Mouse (Mus musculus): ENCODE measurements at regions not wholly inside any gene's neighbourhood (a gene's known extent, or its start where the extent isn't known, plus 50 kb on each side); places are given as distances from the start of the nearest gene placed in this dataset.

DNA sequence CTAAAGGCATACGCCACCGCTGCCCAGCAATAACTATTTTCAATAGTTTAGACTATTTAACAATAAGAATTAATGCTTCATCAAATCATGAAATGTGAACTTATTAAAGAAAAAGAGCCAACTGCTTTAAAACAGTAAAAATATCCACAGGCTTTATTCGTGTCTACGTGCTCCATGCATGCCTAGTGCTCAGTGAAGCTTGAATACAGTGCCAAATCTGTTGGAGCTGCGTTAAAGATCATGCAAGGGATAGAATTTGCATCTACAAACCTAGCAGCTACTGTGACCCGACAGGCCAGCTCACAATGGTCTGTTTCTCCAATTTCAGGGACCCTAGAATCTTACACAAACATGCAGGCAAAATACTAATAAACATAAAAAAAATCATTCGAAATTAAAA, 1147.3 kb upstream of the Flrt2 start:
- Histone ChIP-seq H3K4me2 (no peak overlapping the region), H3K36me3 (ENCODE audit: poor library complexity, severe bottlenecking) (no peaks in the 10 kb centered on the region), H3K27me3 (no peaks in the 10 kb centered on the region), H3K9ac (no peak overlapping the region), H3K27ac (no peak overlapping the region), H3K4me1 (no peaks in the 10 kb centered on the region), H3K9me3 (replicated peaks) (no peaks in the 10 kb centered on the region), H3K4me3 (no peak overlapping the region)
- ATAC-seq: no peak
- WGBS: 68% methylated on average over 7 of the region's 7 CpGs

DNA sequence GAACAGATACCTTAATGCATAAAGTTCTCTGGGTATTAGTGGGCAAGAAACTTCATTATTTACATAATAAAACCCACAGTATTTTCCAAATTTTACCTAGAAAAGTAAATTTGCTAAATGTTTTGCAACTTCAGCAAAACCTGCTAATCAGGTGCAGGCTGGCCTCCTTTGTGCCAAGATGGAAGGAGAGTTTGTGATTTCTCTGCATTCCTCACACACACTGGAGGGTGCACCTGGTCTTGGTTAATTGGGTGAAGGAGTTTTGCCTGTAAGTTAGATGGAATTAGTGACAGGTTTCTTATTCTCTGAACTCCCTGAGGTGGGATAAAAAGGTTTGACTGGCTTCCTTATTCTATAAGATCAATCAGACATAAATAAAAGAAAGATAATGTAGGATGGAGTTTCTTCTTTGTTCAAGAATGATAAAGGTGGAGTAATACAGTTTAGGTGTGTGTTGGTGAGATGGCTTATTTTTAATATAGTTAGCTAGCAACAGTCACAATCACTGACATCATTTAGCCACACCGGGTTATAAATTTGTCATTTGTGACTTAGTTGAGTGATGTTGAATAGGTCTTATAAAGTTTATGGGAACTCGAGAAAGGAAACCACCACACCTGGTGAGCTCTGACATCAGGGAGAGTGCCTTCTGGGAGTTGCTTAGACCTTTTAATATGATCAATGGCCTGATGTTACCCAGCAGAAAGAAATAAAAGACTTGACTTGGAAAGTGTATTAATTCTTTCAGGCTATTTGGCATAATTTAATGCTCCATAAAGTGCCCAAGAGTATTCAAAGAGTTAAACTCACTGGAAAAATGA, 1131.4 kb upstream of the Flrt2 start:
- Histone ChIP-seq H3K4me2 (no peak overlapping the region), H3K36me3 (ENCODE audit: poor library complexity, severe bottlenecking) (no peaks in the 10 kb centered on the region)
- 89% methylated on average over 2 of the region's 2 CpGs for WGBS

GRCm38 (mm10) chr12:94574981-94575380, 1117.0 kb upstream of the Flrt2 start:
- no peak for ATAC-seq
- Histone ChIP-seq H3K4me3 (no peak overlapping the region), H3K9ac (no peak overlapping the region), H3K4me2 (no peak overlapping the region), H3K27me3 (no peaks in the 10 kb centered on the region), H3K27ac (no peak overlapping the region), H3K9me3 (replicated peaks) (no peaks in the 10 kb centered on the region), H3K36me3 (ENCODE audit: poor library complexity, severe bottlenecking) (no peaks in the 10 kb centered on the region), H3K4me1 (no peaks in the 10 kb centered on the region)
- WGBS: 97% methylated on average over 2 of the region's 2 CpGs

More for the DNA sequence above, 1131.4 kb upstream of the Flrt2 start:
- H3K4me3 ChIP-seq: no peak overlapping the region
- H3K27me3 ChIP-seq: no peaks in the 10 kb centered on the region
- H3K27ac ChIP-seq: no peak overlapping the region
- H3K9me3 ChIP-seq (replicated peaks): no peaks in the 10 kb centered on the region
- H3K4me1 ChIP-seq: no peaks in the 10 kb centered on the region
- ATAC-seq: no peak
- no peak overlapping the region for H3K9ac ChIP-seq

- no peak overlapping the region for H3K27ac ChIP-seq
- H3K4me3 ChIP-seq: no peak overlapping the region
- no peaks in the 10 kb centered on the region for H3K27me3 ChIP-seq
- peak; percentile 55; the same call in 1 of the 2 replicates for ATAC-seq
- H3K36me3 ChIP-seq (ENCODE audit: poor library complexity, severe bottlenecking): no peaks in the 10 kb centered on the region
- H3K4me1 ChIP-seq: no peaks in the 10 kb centered on the region
- 25% methylated on average over 4 of the region's 4 CpGs for WGBS
- H3K4me2 ChIP-seq: no peak overlapping the region
- no peak overlapping the region for H3K9ac ChIP-seq
- H3K9me3 ChIP-seq (replicated peaks): no peaks in the 10 kb centered on the region
These were observed 1111.7 kb upstream of the Flrt2 start for GRCm38 (mm10) chr12:94580345-94580744.

DNA sequence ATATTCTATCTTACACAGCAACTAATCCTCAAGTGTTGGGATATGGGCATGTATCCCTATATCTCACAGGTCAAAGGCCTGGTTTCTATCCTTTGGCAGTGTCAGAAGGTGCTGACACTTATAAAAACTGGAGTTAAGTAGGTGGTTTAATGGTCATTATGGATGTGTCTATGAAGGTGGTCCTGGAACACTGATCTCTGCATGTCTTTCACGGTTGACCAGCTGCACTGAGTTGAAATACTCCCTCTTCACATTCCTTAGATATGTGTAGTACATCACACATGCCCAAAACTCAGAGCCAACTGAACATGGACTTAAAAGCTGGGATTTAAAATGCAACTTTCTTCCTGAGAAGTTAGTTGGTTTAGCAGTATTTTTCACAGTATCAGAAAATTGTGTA, 1107.7 kb upstream of the Flrt2 start:
- Histone ChIP-seq H3K4me3 (no peak overlapping the region), H3K9ac (no peak overlapping the region), H3K27me3 (no peaks in the 10 kb centered on the region), H3K4me2 (no peak overlapping the region), H3K4me1 (no peaks in the 10 kb centered on the region), H3K27ac (no peak overlapping the region), H3K36me3 (ENCODE audit: poor library complexity, severe bottlenecking) (no peaks in the 10 kb centered on the region), H3K9me3 (replicated peaks) (no peaks in the 10 kb centered on the region)
- WGBS: 72% methylated on average over 1 of the region's 1 CpGs
- ATAC-seq: no peak

DNA sequence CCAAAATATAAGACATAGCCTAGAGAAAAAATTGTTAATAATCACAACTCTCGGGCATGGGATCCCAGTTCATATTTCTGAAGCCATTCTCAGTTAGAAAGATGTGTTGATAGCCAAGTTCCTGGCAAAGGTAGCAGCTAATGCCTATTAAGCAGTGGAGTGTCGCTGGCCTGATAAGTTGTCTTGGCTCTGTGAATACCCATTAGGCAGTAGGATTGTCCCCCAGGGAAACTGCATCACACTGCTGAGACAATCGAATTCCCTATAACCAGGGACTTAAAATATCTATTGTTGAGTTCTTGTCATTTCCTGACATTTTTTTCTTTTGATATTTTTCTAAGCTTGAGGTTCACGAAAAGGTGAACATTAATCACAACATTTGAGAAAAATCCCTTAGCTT, 1105.0 kb upstream of the Flrt2 start:
- Histone ChIP-seq H3K9me3 (replicated peaks) (no peaks in the 10 kb centered on the region), H3K36me3 (ENCODE audit: poor library complexity, severe bottlenecking) (no peaks in the 10 kb centered on the region), H3K27ac (no peak overlapping the region), H3K9ac (no peak overlapping the region), H3K4me1 (no peaks in the 10 kb centered on the region), H3K4me3 (no peak overlapping the region), H3K27me3 (no peaks in the 10 kb centered on the region), H3K4me2 (no peak overlapping the region)
- 69% methylated on average over 4 of the region's 4 CpGs for WGBS
- no peak for ATAC-seq

DNA sequence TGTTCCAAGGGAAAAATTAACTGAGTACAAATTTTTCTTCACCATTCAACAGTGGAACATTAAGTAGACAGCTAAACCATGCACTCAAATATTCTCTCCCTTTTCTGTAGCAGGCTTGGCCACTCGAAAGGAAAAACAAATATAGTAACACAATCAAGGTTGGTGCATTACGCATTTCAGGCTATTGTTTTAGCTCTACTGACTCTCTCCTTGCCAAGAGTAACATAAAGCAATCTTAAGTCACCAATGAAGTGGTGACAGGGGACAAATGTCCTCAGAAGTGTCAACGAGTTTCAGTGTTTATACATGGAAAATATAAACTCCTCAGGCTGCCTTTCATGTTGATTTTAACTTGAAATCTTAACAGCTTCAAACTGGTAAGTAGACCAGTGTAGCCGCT, 1103.4 kb upstream of the Flrt2 start:
- Histone ChIP-seq H3K36me3 (ENCODE audit: poor library complexity, severe bottlenecking) (no peaks in the 10 kb centered on the region), H3K4me3 (no peak overlapping the region), H3K4me1 (no peaks in the 10 kb centered on the region), H3K9me3 (replicated peaks) (no peaks in the 10 kb centered on the region), H3K27ac (no peak overlapping the region), H3K27me3 (no peaks in the 10 kb centered on the region), H3K9ac (no peak overlapping the region), H3K4me2 (no peak overlapping the region)
- WGBS: 84% methylated on average over 4 of the region's 4 CpGs
- no peak for ATAC-seq

DNA sequence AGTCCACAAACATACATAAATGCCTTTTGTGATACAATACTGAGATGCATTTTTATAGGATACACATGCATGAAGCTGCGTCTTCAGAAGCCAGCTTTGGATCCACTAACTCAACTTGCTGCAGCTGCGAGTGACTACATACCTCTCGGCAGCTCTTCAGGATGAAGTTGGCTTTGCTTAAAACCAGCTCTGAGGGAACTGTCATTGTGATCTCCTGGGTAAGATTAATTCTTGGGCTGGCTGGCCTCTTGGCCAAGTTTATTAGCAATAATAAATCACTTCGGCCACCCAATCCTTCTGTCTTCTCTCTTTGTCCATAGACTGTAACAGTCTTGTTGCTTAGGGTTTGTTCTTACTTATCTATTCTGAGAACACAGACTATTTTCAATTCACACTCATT, 1103.0 kb upstream of the Flrt2 start:
- Histone ChIP-seq H3K4me2 (no peak overlapping the region), H3K27ac (no peak overlapping the region), H3K4me3 (no peak overlapping the region), H3K4me1 (no peaks in the 10 kb centered on the region), H3K9me3 (replicated peaks) (no peaks in the 10 kb centered on the region), H3K9ac (no peak overlapping the region), H3K27me3 (no peaks in the 10 kb centered on the region), H3K36me3 (ENCODE audit: poor library complexity, severe bottlenecking) (no peaks in the 10 kb centered on the region)
- no peak for ATAC-seq
- 95% methylated on average over 4 of the region's 4 CpGs for WGBS

DNA sequence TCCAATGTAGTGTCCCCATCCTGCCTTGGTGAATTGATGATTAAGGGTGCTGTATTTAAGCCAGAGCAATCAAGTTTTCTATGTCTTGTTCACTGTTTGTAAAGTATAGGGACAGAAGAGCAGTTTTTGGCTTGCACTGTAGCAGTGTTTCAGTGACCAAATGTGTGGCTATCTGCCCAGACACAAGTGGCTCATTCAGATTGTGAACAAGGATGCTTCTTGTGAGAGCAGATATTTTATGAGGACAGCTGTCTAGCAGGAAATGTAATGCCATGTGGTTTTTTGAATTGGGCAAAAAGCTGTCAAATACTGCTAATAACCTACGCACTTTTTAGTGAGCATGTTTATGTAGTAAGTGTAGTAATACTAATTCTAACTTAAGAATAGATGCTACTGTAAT, 1086.5 kb upstream of the Flrt2 start:
- 88% methylated on average over 1 of the region's 1 CpGs for WGBS
- Histone ChIP-seq H3K36me3 (ENCODE audit: poor library complexity, severe bottlenecking) (no peaks in the 10 kb centered on the region), H3K4me1 (no peaks in the 10 kb centered on the region), H3K4me2 (no peak overlapping the region), H3K4me3 (no peak overlapping the region), H3K9me3 (replicated peaks) (no peaks in the 10 kb centered on the region), H3K27ac (no peak overlapping the region), H3K27me3 (no peaks in the 10 kb centered on the region), H3K9ac (no peak overlapping the region)
- no peak for ATAC-seq

GRCm38 (mm10) chr12:94636555-94636954, 1055.5 kb upstream of the Flrt2 start:
- Histone ChIP-seq H3K27me3 (no peaks in the 10 kb centered on the region), H3K4me2 (no peak overlapping the region), H3K4me3 (no peak overlapping the region), H3K9ac (no peak overlapping the region), H3K27ac (no peak overlapping the region), H3K36me3 (ENCODE audit: poor library complexity, severe bottlenecking) (no peaks in the 10 kb centered on the region), H3K4me1 (peaks cover 6% of the 10 kb centered on the region; the same call in 1 of the 2 replicates), H3K9me3 (replicated peaks) (no peaks in the 10 kb centered on the region)
- ATAC-seq: peak; percentile 51; the same call in 1 of the 2 replicates
- 26% methylated on average over 1 of the region's 1 CpGs for WGBS

DNA sequence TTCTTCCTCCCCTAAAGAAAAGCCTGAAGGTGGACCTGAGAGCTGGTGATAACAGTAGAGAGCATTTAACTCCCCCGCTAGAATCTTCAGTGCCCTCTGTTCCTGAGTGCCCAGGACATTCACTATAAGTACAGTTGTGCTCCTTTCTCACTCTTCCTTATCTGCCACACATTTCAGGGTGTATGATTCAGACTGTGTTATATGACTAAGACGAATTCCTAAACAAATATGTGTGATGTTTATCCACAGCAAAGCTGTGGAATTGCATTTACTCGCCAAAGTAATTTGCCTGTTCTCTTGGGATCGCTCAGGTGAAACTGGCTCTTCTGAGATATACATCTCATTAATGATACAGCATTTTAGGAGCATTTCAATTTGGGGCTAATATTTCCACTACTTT, 1051.9 kb upstream of the Flrt2 start:
- no peak overlapping the region for H3K9ac ChIP-seq
- H3K4me3 ChIP-seq: no peak overlapping the region
- peaks cover 6% of the 10 kb centered on the region; the same call in 1 of the 2 replicates for H3K4me1 ChIP-seq
- 83% methylated on average over 4 of the region's 4 CpGs for WGBS
- no peak overlapping the region for H3K27ac ChIP-seq
- no peak overlapping the region for H3K4me2 ChIP-seq
- no peaks in the 10 kb centered on the region for H3K27me3 ChIP-seq
- H3K36me3 ChIP-seq (ENCODE audit: poor library complexity, severe bottlenecking): no peaks in the 10 kb centered on the region
- H3K9me3 ChIP-seq (replicated peaks): no peaks in the 10 kb centered on the region
- no peak for ATAC-seq

DNA sequence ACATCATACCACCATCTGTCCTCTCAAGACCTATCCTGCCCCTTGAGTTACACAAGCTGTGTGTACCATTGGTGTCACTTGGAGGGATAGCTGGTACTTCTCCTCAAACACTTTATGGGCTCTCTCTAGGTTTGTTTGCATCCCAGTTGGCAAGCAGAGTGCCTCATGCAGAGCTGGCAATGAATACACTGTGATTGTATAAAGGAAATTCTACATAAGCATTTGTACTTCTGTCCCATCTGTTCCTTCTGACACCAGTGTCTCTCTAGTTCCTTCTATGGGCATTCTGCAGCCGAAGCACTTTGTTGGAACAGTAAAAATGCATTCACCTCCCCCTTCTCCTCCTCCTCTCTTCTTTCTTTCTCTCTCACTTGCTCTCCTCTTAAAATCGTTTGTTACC, 1046.7 kb upstream of the Flrt2 start:
- Histone ChIP-seq H3K4me2 (no peak overlapping the region), H3K27me3 (no peaks in the 10 kb centered on the region), H3K9me3 (replicated peaks) (no peaks in the 10 kb centered on the region), H3K4me1 (no peaks in the 10 kb centered on the region), H3K36me3 (ENCODE audit: poor library complexity, severe bottlenecking) (no peaks in the 10 kb centered on the region), H3K9ac (no peak overlapping the region), H3K27ac (no peak overlapping the region), H3K4me3 (no peak overlapping the region)
- WGBS: 61% methylated on average over 2 of the region's 2 CpGs
- no peak for ATAC-seq

DNA sequence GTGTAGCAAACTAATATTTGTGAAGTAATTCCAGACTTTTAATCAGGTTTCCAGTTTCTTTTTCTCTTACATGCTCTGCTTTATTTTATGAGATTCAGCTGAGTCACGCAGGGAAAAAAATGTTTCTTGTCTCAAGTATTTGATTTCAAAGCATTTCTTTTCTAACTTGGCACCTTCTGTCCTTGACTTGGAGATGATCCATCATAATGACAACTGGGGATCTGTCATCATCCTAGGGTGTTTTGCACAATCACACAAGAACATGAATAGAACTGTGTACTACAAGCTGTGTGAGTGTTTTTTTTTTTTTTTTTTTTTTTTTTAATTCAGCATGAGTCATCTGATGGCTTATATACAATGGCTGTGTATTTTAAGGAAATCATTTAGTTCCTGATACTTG, 1022.0 kb upstream of the Flrt2 start:
- Histone ChIP-seq H3K4me2 (no peak overlapping the region), H3K36me3 (ENCODE audit: poor library complexity, severe bottlenecking) (no peaks in the 10 kb centered on the region), H3K27me3 (no peaks in the 10 kb centered on the region), H3K4me1 (no peaks in the 10 kb centered on the region), H3K4me3 (no peak overlapping the region), H3K27ac (no peak overlapping the region), H3K9ac (no peak overlapping the region), H3K9me3 (replicated peaks) (no peaks in the 10 kb centered on the region)
- WGBS: 95% methylated on average over 1 of the region's 1 CpGs
- no peak for ATAC-seq

Measured in forebrain, embryonic 13.5 days (tissue).